Mouse (Mus musculus): ENCODE measurements at regions not wholly inside any gene's neighbourhood (a gene's known extent, or its start where the extent isn't known, plus 50 kb on each side); places are given as distances from the start of the nearest gene placed in this dataset.
A peak's percentile ranks its signal among the peaks of the same experiment; 100 is the strongest.
"Not testable (repeated sequence)": the region's sequence is repeated elsewhere in the genome, so short reads cannot be mapped to it uniquely, and the experiment has no call there.

DNA sequence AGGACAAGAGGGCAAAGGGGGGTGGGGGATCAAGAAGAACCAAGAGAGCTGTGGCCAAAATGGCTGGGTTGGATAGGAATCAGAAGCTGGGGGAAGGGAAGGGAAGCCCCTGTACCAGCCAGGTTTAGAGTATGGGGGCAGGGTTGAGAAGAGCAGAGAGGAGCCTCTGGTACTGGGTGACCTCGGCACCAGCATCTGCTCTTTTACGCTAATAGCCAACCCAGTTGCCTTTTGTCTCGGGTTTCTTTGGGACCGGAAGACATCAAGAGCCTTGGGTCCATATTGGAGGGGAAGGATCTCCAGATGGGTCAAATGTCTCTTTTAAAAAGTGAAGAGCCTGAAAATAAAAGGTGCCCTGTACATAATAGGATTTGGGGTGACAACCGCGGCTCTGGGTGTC is 493.0 kb upstream of the Gulo start:
- no peaks in the 10 kb centered on the region for H3K27me3 ChIP-seq (ENCODE audit: control insufficient read depth, insufficient read depth, low read length)
- no peak for DNase-seq (ENCODE audit: low spot score, missing footprints)
- H3K4me2 ChIP-seq, result no peak overlapping the region
- WGBS, result 81% methylated on average over 6 of the region's 6 CpGs
- peaks cover 12% of the 10 kb centered on the region for H3K4me1 ChIP-seq (ENCODE audit: control insufficient read depth, insufficient read depth, low read length)
- no peaks in the 10 kb centered on the region for H3K9me3 ChIP-seq (ENCODE audit: control insufficient read depth, low read length)
- no peak for ATAC-seq (ENCODE audit: low FRiP score)
- H3K36me3 ChIP-seq (ENCODE audit: control insufficient read depth, insufficient read depth, low read length), result no peaks in the 10 kb centered on the region
- no peak overlapping the region for H3K9ac ChIP-seq (ENCODE audit: low read length)
- H3K4me3 ChIP-seq (ENCODE audit: low read depth, low read length), result no peak overlapping the region
- no peak overlapping the region for H3K27ac ChIP-seq (ENCODE audit: low read depth, low read length)

DNA sequence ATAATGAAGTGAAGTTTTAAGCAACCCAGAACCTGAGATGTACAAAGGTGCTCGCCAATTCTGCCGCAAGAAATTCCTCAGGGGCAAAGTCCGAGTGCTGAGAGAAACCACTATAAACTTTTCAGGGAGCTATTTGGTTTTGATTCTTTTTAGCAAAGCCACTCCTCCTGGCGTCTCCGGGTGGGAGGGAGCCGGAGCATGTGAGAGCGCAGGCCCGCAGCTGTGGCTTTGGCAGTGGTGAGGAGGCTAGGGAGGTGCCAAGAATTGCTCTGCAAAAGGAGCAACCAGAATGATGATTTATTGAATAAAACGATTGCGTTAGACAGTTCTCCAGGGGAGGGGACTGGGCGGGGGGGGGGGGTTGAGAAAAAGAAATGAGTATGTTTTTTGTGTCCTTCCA is 490.9 kb upstream of the Gulo start:
- Histone ChIP-seq H3K4me1 (ENCODE audit: control insufficient read depth, insufficient read depth, low read length) (peaks cover 24% of the 10 kb centered on the region), H3K27me3 (ENCODE audit: control insufficient read depth, insufficient read depth, low read length) (no peaks in the 10 kb centered on the region), H3K27ac (ENCODE audit: low read depth, low read length) (peak overlapping the region; percentile 40; the same call in 1 of the 2 replicates), H3K4me3 (ENCODE audit: low read depth, low read length) (no peak overlapping the region), H3K4me2 (peak overlapping the region; percentile 8; the same call in 1 of the 2 replicates), H3K9me3 (ENCODE audit: control insufficient read depth, low read length) (no peaks in the 10 kb centered on the region), H3K36me3 (ENCODE audit: control insufficient read depth, insufficient read depth, low read length) (no peaks in the 10 kb centered on the region), H3K9ac (ENCODE audit: low read length) (no peak overlapping the region)
- WGBS, result 23% methylated on average over 11 of the region's 11 CpGs
- peak; percentile 58; the same call in 1 of the 2 replicates for ATAC-seq (ENCODE audit: low FRiP score)
- DNase-seq (ENCODE audit: low spot score, missing footprints), result peak; percentile 89

DNA sequence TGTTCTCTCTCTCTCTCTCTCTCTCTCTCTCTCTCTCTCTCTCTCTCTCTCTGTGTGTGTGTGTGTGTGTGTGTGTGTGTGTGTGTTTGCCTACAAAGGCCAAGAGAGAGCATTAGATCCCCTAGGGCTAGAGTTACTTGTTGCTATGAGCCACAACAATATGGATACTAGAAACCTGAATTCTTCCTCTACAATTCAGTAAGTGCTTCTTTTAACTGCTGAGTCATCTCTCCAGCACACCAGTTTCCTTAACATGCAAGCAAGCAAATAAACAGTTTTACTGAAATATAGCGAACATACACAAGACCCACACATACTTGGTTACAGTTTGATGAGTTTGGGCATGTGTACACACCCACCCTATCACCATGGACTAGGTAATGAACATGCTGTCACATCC is 486.1 kb upstream of the Gulo start:
- Histone ChIP-seq H3K9ac (ENCODE audit: low read length) (no peak overlapping the region), H3K27ac (ENCODE audit: low read depth, low read length) (peak overlapping the region; percentile 94), H3K4me1 (ENCODE audit: control insufficient read depth, insufficient read depth, low read length) (peaks cover 36% of the 10 kb centered on the region), H3K36me3 (ENCODE audit: control insufficient read depth, insufficient read depth, low read length) (no peaks in the 10 kb centered on the region), H3K9me3 (ENCODE audit: control insufficient read depth, low read length) (no peaks in the 10 kb centered on the region), H3K27me3 (ENCODE audit: control insufficient read depth, insufficient read depth, low read length) (no peaks in the 10 kb centered on the region), H3K4me3 (ENCODE audit: low read depth, low read length) (no peak overlapping the region), H3K4me2 (no peak overlapping the region)
- 76% methylated on average over 1 of the region's 1 CpGs for WGBS
- ATAC-seq (ENCODE audit: low FRiP score) (0 out of 2 replicates have a peak, but pooled peaks have one; percentile 19), DNase-seq (ENCODE audit: low spot score, missing footprints) (peak; percentile 85)

DNA sequence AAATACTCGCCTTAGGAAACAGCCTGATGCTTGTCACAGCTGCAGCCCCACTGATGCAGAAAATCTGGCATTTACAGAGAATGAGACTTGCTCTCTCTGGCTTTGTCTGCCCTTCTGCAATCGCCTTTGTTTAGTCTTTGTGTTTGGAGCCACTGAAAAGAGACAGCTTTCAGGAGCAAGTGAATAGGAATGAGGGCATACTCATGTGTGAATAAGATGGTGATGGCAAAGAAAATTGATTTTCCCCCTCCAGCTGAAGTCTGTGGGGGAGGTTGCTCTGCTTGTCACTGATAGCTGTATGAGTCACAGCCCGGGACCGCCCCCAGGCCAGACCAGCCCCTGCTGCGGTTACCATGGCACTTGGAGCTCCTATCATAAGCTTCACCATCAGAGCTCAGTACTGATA is 485.5 kb upstream of the Gulo start:
- Histone ChIP-seq H3K9ac (ENCODE audit: low read length) (peak overlapping the region; percentile 40; the same call in 1 of the 2 replicates), H3K36me3 (ENCODE audit: control insufficient read depth, insufficient read depth, low read length) (no peaks in the 10 kb centered on the region), H3K4me2 (peak overlapping the region; percentile 26; the same call in 1 of the 2 replicates), H3K4me1 (ENCODE audit: control insufficient read depth, insufficient read depth, low read length) (peaks cover 30% of the 10 kb centered on the region), H3K9me3 (ENCODE audit: control insufficient read depth, low read length) (no peaks in the 10 kb centered on the region), H3K27ac (ENCODE audit: low read depth, low read length) (peak overlapping the region; percentile 94), H3K27me3 (ENCODE audit: control insufficient read depth, insufficient read depth, low read length) (no peaks in the 10 kb centered on the region), H3K4me3 (ENCODE audit: low read depth, low read length) (no peak overlapping the region)
- 3% methylated on average over 5 of the region's 5 CpGs for WGBS
- DNase-seq (ENCODE audit: low spot score, missing footprints) (peak; percentile 97), ATAC-seq (ENCODE audit: low FRiP score) (peak; percentile 99)

DNA sequence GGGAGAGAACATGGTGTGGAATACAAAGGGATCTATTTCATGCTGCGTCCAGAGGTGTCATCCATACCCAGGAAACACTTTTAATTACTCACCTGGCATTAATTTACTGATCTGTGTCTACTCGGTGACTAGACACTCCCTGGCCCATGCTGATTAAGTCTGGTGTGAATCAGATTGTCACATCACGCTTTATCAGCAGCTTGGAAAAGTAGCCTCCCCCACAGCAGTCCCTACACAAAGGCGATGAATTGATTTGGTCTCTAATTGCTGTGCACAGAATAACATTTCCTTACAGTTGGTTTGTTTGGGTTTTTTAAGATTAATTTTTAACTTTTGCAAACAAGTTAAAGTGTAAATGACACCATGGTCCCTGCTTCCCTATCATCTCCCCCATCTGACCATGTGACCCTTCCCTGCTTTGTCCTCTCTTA is 484.7 kb upstream of the Gulo start:
- Histone ChIP-seq H3K36me3 (ENCODE audit: control insufficient read depth, insufficient read depth, low read length) (no peaks in the 10 kb centered on the region), H3K9me3 (ENCODE audit: control insufficient read depth, low read length) (no peaks in the 10 kb centered on the region), H3K27ac (ENCODE audit: low read depth, low read length) (peak overlapping the region; percentile 94), H3K4me2 (peak overlapping the region; percentile 26; the same call in 1 of the 2 replicates), H3K9ac (ENCODE audit: low read length) (peak overlapping the region; percentile 53), H3K27me3 (ENCODE audit: control insufficient read depth, insufficient read depth, low read length) (no peaks in the 10 kb centered on the region), H3K4me3 (ENCODE audit: low read depth, low read length) (no peak overlapping the region), H3K4me1 (ENCODE audit: control insufficient read depth, insufficient read depth, low read length) (peaks cover 28% of the 10 kb centered on the region)
- 10% methylated on average over 4 of the region's 4 CpGs for WGBS
- ATAC-seq (ENCODE audit: low FRiP score), result peak; percentile 32
- peak; percentile 95 for DNase-seq (ENCODE audit: low spot score, missing footprints)

DNA sequence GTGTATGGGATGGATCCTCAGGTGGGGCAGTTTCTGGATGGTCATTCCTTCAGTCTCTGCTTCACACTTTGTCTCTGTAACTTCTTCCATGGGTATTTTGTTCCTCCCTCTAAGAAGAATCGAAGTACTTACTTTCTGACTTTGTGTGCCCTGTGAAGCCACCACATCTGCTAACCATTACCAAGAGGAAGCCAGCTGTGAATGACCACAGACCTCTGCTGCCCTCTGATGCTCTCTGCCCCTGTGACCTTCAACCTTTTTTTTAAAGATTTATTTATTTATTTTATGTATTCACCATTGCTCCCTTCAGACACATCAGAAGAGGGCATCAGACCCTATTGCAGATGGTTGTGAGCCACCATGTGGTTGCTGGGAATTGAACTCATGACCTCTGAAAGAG is 475.7 kb upstream of the Gulo start:
- 89% methylated on average over 1 of the region's 1 CpGs for WGBS
- H3K27me3 ChIP-seq (ENCODE audit: control insufficient read depth, insufficient read depth, low read length); ATAC-seq (ENCODE audit: low FRiP score); H3K27ac ChIP-seq (ENCODE audit: low read depth, low read length); H3K4me2 ChIP-seq; H3K4me1 ChIP-seq (ENCODE audit: control insufficient read depth, insufficient read depth, low read length); H3K9me3 ChIP-seq (ENCODE audit: control insufficient read depth, low read length); H3K9ac ChIP-seq (ENCODE audit: low read length); H3K4me3 ChIP-seq (ENCODE audit: low read depth, low read length); DNase-seq (ENCODE audit: low spot score, missing footprints); H3K36me3 ChIP-seq (ENCODE audit: control insufficient read depth, insufficient read depth, low read length): not testable (repeated sequence)

DNA sequence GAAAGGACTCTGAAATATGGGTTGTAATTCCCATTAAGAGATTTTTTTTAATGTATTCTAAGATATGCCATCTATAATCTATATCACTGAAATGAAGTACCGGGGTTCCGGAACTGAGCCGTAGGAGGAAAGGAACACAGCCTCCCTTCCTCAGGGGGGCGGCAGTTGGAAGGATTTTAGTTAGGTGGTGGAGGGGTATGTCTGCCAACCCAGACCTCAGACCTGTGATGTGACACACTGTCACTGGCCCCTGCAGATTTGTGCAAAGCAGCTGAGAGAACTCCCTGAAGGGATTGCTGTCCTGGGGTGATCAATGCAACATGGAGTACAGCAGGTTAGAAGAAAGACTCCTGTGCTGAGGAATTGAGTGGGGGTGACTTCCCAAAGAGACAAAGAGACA is 470.2 kb upstream of the Gulo start:
- Histone ChIP-seq H3K27ac (ENCODE audit: low read depth, low read length) (no peak overlapping the region; the same call in 1 of the 2 replicates), H3K9ac (ENCODE audit: low read length) (no peak overlapping the region), H3K27me3 (ENCODE audit: control insufficient read depth, insufficient read depth, low read length) (no peaks in the 10 kb centered on the region), H3K4me3 (ENCODE audit: low read depth, low read length) (no peak overlapping the region), H3K4me2 (no peak overlapping the region), H3K9me3 (ENCODE audit: control insufficient read depth, low read length) (no peaks in the 10 kb centered on the region), H3K36me3 (ENCODE audit: control insufficient read depth, insufficient read depth, low read length) (no peaks in the 10 kb centered on the region), H3K4me1 (ENCODE audit: control insufficient read depth, insufficient read depth, low read length) (peaks cover 8% of the 10 kb centered on the region)
- WGBS, result 81% methylated on average over 4 of the region's 4 CpGs
- ATAC-seq (ENCODE audit: low FRiP score) (no peak), DNase-seq (ENCODE audit: low spot score, missing footprints) (no peak)

DNA sequence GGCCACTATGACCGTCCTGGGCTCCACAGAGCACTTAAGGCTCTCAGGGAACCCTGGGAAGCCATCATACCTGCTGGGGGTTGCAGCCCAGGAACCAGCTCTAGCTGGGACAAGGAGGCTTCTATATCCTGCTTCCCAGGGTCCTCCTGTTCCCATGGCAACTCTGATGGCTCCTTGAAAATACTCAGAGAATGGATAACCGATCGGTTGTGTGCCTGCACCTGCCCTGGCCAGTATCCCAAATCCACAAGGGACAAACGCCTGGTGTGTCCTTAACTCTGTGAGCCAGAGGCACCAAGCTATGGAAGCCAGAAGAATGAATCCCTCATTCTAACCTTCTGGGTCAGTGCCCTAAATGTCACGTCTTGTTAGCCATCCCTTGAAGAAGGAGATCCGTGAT is 469.6 kb upstream of the Gulo start:
- H3K27ac ChIP-seq (ENCODE audit: low read depth, low read length), result peak overlapping the region; percentile 27; the same call in 1 of the 2 replicates
- WGBS, result 30% methylated on average over 6 of the region's 6 CpGs
- H3K36me3 ChIP-seq (ENCODE audit: control insufficient read depth, insufficient read depth, low read length), result no peaks in the 10 kb centered on the region
- no peak overlapping the region for H3K4me2 ChIP-seq
- DNase-seq (ENCODE audit: low spot score, missing footprints) (no peak), ATAC-seq (ENCODE audit: low FRiP score) (peak; percentile 62)
- H3K9me3 ChIP-seq (ENCODE audit: control insufficient read depth, low read length), result no peaks in the 10 kb centered on the region
- no peaks in the 10 kb centered on the region for H3K27me3 ChIP-seq (ENCODE audit: control insufficient read depth, insufficient read depth, low read length)
- peaks cover 8% of the 10 kb centered on the region for H3K4me1 ChIP-seq (ENCODE audit: control insufficient read depth, insufficient read depth, low read length)
- no peak overlapping the region for H3K9ac ChIP-seq (ENCODE audit: low read length)
- no peak overlapping the region for H3K4me3 ChIP-seq (ENCODE audit: low read depth, low read length)

DNA sequence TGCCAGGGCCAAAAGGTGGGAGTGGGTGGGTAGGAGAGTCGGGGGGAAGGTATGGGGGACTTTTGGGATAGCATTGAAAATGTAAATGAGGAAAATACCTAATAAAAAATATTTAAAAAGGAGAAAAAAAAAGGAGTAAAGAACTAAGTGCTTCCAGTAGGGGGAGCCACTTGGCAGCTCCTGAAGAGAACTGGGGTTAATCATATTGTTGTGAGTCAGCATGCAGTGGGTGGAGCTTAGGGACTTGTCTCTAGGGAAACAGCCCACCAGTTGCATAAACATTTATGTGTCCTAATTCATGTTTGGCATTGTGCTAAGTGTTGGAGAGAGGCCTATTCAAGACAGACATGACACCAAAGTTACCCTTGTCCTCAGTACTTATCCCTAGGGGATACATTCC is 466.0 kb upstream of the Gulo start:
- H3K27me3 ChIP-seq (ENCODE audit: control insufficient read depth, insufficient read depth, low read length), result no peaks in the 10 kb centered on the region
- H3K36me3 ChIP-seq (ENCODE audit: control insufficient read depth, insufficient read depth, low read length), result no peaks in the 10 kb centered on the region
- H3K4me2 ChIP-seq, result no peak overlapping the region
- ATAC-seq (ENCODE audit: low FRiP score) (no peak), DNase-seq (ENCODE audit: low spot score, missing footprints) (no peak)
- H3K4me3 ChIP-seq (ENCODE audit: low read depth, low read length), result no peak overlapping the region
- H3K9ac ChIP-seq (ENCODE audit: low read length), result no peak overlapping the region
- 78% methylated on average over 1 of the region's 1 CpGs for WGBS
- H3K27ac ChIP-seq (ENCODE audit: low read depth, low read length), result no peak overlapping the region
- no peaks in the 10 kb centered on the region for H3K9me3 ChIP-seq (ENCODE audit: control insufficient read depth, low read length)
- peaks cover 16% of the 10 kb centered on the region for H3K4me1 ChIP-seq (ENCODE audit: control insufficient read depth, insufficient read depth, low read length)

DNA sequence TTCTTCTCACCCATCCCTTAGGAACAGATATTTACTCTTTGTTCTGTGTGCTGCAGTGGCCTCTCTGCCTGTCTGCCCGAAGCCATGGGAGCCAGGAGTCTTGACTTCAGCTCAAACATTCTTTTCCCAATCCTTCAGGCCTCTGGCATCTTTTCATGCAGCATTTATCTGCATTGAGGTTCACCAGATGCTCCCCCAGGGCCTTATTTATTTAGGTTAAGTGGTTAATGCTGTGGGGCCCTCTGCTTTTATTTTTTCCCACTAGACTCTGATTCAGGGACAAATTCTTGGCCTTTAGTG is 464.2 kb upstream of the Gulo start:
- DNase-seq (ENCODE audit: low spot score, missing footprints), result peak; percentile 89
- Histone ChIP-seq H3K4me1 (ENCODE audit: control insufficient read depth, insufficient read depth, low read length) (peaks cover 8% of the 10 kb centered on the region), H3K27ac (ENCODE audit: low read depth, low read length) (peak overlapping the region; percentile 26; the same call in 1 of the 2 replicates)

More for the DNA sequence above, 464.2 kb upstream of the Gulo start:
- WGBS, result 25% methylated on average over 1 of the region's 1 CpGs
- no peak overlapping the region for H3K4me3 ChIP-seq (ENCODE audit: low read depth, low read length)
- H3K9ac ChIP-seq (ENCODE audit: low read length), result no peak overlapping the region
- no peaks in the 10 kb centered on the region for H3K36me3 ChIP-seq (ENCODE audit: control insufficient read depth, insufficient read depth, low read length)
- H3K9me3 ChIP-seq (ENCODE audit: control insufficient read depth, low read length), result no peaks in the 10 kb centered on the region
- H3K27me3 ChIP-seq (ENCODE audit: control insufficient read depth, insufficient read depth, low read length), result no peaks in the 10 kb centered on the region
- H3K4me2 ChIP-seq, result no peak overlapping the region
- no peak for ATAC-seq (ENCODE audit: low FRiP score)

Measured in midbrain, embryonic 11.5 days (tissue).